Mouse (Mus musculus) heart, adult 11 months (tissue): ENCODE measurements around the gene F2rl1.
"Not testable (repeated sequence)": the region's sequence is repeated elsewhere in the genome, so short reads cannot be mapped to it uniquely, and the experiment has no call there.

Experiments
- DNase-seq: peaks from one replicate; pipeline ENCODE4 v3.0.0; 2022

The F2rl1 gene

DNA sequence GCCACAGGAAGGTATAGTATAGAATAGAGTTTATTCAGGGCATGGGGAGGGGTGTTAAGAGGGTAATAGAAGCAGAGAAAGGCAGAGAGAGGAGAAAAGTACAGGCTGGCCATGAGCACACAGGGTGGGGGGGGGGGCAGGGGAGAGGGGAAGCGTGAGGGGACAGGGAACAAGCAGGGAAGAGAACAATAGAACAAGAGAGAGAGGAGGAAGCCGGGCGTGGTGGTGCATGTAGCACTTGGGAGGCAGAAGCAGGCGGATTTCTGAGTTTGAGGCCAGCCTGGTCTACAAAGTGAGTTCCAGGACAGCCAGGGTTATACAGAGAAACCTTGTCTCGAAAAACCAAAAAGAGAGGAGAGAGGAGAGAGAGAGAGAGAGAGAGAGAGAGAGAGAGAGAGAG, 8.1 kb upstream of the F2rl1 start:
- not testable (repeated sequence) for DNase-seq

DNA sequence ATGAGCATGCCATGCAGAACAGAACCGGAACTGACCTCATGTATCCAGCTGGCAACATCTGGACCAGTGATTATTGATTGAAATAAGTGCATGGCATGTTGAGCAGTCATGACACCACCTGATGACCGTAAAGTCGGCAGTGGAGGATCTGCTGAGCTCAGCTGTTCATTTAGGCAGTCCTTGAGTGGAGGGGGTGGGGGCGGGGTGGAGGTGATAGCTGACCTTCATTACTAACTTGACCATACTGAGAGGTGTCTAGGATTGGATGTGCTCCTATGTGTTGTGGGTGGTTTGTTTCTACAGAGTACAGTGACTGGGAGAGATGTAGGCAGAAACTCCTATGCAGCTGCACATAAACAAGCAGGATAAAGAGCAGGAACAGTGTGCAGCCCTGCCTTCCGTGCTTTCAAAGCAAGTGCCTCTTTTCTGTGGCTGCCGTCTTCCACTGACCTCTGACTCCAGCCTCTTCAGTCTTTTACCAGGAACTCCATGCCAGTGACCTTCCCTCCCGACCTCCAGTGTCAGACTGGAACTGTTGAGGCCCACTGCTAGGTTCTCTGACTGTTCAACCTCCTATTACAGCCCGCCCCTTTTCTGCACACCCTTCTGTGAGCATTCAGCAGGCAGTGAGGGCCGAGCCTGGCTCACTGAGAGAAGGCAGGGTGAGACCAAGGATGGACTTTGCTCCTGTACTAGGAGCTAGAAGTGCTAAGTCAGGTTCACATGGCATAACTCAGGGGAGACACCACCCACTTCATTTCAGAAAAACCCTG, 6.4 kb upstream of the F2rl1 start:
- peak; percentile 87 for DNase-seq

DNA sequence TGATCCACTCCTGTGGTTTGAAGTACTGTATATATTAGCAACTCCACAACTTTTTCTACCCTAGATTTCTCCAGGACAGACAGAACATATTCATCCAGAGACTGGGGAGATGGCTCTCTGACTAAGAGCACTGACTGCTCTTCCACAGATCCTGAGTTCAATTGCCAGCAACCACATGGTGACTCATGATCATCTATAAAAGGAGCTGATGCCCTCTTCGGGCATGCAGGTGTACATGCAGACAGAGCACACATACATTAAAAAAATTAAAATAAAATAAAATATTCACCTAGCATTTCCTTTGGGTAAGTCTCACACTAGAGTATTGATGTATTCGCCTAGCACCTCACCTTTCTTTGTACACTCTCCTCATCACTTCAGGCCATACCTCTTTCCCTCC, 4.2 kb upstream of the F2rl1 start:
- DNase-seq = peak; percentile 64

DNA sequence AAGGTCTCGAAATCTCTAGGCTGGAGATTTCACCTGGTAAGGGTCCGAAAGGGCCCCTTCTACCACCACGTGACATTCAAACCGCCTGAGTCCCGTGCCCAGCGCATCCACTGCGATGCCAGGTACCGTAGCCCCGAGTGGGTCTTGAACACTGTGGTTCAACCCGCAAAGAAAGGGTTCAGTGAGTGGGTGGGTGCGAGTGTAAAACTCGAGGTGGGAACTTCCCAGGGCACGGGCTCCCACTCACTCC, 678 bp downstream of the F2rl1 start:
- no peak for DNase-seq

DNA sequence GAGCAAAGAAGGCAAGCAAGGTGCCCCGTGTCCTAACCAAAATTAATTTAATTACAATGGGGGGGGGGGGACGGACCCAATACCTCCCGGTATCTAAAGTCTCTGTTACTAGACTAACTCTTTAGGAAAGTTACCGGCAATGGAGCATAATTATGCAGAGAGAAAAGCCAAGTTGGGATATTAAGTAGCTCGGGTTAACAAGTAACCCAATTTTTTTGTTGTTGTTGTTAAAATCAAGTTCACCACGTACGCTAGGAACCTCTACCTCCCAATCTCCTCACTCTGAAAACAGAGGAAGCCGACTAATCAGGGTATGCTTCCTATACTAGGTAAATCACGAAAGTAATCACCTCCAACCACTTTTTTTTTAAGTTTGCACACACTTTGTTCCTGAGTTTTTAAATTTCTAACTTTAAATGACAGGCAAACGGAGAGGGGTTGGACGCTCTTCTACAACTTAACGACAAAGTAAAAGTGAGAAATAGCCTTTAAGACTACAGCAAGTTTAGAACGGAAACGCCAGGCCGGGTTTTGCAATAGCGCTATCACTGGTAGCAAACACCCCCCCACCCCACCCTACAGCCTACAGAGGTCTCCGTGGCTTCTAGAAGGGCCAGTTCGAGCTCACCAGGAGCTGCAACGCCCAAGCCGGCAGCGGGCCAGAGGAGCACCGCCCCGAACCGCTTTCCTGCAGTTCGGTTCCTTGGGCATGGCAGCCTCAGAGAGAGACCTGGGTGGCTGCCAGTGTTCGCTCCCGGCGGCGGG, 1.2 kb downstream of the F2rl1 start:
- DNase-seq = peak; percentile 93

DNA sequence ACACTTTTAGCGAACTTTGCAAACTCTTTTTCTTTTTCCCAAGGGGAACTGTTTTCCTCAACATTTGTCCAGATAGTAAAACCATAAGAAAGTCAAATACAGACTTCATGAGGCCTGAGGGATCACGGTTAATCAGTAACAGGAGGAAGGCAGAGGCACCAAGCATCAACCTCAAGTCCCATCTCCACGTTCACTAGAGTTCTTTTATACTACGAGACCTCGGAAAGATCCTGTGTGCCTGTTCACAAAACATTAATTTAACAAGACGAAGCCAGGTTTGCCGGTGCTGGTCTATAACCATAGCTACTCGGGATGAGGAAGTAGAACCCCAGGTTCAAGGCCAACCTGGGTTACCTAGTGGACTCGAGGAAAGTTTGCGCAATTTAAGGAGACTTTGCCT, 2.9 kb downstream of the F2rl1 start:
- DNase-seq = no peak

DNA sequence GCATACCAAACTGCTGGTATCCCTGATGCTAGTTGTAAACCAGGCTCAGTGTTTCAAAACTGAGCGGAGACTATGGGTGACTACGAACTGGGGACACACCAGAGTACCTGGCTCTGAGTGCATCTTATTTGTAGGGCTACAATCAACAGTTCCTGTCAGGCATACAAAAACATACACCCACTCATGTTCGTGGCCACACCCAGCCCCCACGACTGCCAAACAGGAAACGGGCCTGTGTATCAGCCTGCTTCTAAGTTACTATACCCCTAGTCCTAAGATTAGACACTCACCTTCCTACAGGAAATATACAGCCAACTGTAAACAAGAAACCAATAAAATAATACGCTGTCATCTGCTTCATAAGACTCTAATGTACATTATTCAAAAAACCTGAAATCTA, 4.0 kb downstream of the F2rl1 start:
- no peak for DNase-seq

DNA sequence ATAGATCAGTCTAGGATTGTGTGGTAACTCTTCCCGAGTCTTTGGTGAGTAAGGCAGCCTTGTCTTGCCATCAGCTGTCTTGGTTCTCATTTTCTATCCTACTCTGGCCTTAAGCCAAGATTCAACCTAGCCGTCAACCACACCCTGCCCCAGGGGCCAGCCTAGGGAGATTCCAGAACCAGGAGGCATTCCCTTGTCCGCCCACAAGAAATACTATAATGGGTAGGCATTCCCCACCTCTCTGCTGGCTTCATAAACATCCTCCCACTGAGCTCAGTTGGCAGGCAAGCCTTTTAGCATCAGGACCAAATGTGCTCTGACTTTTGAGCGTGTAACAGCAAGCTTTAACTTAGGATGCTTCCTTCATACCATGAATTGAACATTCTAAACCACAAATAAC, 10.3 kb downstream of the F2rl1 start:
- no peak for DNase-seq

DNA sequence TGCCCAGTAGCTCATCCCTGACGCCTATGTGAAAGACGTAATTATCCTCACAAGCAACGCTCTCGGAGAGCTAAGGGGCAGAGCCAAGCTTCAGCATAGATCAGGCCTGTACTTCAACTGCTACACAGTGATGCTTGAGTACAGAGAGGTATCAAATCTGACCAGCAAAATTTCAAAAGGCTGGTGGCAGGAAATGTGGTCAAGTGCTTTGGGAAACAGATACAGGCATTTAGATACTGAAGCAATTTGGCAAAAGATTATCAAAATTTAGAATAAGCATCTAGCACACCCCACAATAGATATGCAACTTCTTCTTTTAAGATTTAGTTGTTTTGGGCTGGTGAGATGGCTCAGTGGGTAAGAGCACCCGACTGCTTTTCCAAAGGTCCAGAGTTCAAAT, 15.0 kb downstream of the F2rl1 start:
- DNase-seq = no peak

DNA sequence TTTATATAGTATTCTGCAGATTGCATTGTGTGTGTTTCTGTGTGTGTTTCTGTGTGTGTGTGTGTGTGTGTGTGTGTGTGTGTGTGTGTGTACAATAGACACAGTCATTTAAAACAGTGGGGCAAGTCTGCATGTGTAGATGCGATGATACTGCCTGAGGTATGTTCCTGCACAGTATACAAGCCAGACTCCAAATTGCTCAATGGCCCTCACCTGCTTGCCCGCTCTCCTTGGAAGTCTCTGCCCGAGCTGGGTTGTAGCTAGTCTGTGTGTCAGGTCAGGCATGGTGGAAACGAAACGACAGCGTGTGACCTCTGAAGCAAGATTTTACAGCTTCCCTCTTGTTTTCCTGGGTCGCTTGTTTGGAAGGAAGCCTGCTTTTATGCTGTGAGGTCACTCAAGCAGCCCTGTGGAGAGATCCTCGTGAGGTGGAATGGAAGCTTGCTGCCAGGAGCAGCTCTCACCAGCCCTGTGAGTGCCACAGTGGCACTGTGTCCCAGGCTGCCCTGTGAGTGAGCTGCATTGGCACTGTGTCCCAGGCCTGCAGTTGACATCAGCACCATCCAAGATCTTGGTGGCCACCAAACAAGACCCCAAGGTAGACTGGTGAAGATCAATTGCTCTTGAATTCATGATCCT, 21.6 kb downstream of the F2rl1 start:
- DNase-seq = no peak

DNA sequence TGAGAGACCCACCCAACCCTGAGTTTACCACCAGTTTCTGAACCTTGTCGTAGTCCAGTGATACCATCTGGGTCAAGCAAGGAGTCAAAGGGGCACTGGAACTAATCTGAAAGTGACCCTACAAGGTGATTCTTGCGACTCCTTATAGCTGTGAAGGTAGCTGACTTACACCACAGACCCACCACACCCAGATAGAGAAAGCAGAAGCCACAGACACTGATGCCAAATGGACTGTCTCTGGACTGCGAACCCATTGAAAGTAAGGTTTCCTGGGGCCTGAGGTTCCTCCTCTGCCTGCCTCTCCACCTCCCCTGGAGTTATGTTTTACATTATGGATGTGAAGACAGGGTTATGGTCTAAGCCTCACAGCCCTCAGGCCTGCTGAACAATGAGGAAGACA, 28.4 kb downstream of the F2rl1 start:
- no peak for DNase-seq

DNA sequence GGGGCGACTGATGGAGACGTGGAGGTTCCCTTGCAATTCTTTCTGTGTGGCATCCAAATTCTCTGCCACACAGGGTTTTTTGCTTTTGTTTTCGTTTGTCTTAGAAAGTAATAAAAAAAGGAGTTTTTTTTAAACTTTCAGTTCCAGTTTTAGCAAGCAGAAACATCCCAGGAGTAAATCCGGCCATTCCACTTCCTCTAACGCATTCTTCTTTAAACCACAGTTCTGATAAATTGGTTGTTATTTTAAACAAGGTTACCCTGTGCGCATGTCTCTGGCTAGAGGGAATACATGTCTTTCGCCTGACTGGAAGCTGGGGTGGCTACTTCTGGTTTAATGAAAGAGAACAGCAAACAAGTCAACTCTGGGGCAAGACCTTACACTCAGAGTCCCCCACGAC, 30.2 kb downstream of the F2rl1 start:
- no peak for DNase-seq

DNA sequence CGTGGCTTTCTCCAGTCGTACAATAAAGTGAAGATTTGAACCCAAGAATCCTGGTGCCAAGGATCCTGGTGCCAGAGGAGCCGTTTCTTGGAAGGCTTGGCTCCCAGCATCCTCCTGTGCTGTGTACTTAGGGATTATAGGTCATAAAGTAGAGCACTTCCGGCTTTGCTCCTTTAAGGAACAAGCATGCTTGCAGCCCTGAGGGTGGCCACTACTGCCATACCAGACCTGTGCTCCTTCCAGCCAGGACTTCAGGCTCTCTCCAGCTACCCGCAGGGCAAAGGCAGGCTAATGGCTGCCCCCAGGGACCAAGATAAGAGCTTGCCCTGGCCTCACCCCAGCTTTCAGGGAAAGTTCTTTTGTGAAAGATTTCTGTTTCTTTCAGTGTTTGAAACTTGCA, 31.7 kb downstream of the F2rl1 start:
- no peak for DNase-seq

DNA sequence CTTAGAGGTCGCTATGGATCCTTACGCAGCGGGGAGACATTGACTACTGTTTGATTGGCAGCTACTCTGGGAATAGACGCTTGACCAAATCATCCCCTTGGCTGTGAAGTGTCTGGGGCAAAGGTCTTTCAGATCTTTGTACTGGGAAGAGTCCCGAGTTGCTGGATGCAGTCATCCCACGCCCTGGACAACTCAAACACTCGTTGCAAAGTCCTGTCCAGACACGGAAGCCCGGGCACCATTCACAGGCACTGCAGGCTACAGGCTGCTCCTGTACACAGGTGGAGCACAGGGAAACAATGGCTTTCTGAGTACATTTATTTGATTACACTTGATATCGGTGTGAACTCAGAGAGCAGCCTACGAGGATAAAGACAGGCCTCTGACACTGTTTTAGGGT, 33.7 kb downstream of the F2rl1 start:
- no peak for DNase-seq

DNA sequence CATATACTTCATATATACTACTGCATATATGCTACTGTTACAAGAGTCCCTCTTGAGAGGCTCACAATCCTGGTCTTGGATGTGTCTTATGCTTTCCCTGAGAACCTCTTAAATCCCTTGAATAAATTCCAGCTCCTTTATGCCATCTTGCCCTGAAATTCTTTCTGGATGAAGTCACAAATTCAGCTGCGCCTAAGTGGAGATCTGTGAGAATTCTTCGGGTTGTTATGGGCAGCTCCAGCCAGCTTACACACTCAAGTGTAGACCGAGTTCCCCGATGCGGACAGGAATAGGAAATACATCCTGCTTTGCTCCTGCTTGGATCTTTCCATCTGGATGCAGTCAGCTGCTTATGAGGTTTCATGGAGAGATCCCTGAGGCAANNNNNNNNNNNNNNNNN, 40.4 kb downstream of the F2rl1 start:
- DNase-seq = no peak

DNA sequence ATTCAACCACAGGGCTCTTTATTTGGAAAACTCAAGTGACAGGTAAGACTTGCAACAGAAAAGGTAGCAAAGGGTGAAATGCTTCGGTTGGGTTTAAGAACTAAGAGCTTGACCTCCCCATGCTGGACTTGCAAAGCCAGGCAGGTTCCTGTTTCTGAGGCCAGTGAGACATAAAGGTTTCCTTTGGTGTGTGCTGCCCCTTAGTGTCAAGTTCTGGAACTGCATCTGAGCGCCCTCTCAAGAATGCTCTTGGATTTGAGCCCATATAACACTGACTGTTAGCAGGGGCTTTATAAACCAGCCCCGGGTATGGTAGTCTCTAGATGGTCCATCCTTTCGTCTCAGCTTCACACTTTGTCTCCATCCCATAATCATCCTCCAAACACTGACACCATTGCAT, 43.6 kb downstream of the F2rl1 start:
- DNase-seq = peak; percentile 93

DNA sequence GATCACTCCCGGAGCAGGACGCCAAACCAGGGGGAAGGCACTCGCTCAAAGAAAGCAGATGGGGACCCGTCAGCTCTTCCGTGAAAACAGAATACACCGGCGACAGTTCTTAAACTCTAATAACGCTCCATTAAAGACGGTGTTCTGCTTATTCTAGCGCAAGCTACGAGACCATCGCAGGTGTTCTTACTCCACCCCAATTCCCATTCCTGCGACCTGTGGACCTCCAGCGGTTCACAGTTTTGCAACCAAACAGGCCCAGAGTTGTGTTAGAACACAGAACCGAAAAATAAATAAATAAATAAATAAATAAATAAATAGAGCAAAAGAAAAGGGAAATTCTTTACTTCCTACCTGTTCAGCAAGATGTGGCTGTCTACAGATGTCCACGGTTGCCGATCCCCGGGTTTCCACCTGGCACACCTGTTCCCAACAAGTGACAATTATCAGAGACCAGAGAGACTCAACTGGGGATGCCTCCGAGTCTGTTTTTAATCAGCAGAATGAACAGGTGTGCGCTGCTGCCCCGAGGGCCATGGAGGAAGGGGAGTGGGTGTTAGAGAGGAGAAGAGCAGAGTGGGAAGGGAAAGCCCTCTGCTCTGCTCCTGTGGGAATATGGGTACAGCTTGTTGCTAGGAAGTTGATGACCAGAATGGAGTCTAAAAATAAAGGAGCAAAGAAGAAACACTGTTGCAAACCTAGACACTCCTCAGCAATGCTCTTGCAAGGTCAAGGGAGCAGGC, 46.2 kb downstream of the F2rl1 start, which contains the start of gene S100z:
S100z (minus strand) TSS at position 51 of the 743 bp plus-strand sequence.
- no peak for DNase-seq

DNA sequence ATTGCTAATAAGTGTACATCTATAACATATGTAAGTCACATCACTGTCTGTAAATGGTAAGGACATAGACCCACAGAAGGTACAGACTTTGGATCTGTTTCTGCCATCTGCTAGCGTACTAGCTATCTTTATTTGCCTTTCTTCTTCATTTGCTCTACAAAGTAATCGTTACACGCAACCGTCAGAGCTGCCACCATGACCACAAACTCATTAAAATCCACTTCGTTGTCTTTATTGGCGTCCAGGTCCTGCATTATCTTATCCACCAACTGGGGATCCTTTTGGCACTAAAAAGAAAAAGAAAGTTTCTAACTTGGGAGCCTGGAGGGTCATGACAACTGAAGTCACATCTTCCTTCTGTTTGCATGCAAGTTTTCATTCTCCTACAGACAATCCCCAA, 47.9 kb downstream of the F2rl1 start:
- no peak for DNase-seq

DNA sequence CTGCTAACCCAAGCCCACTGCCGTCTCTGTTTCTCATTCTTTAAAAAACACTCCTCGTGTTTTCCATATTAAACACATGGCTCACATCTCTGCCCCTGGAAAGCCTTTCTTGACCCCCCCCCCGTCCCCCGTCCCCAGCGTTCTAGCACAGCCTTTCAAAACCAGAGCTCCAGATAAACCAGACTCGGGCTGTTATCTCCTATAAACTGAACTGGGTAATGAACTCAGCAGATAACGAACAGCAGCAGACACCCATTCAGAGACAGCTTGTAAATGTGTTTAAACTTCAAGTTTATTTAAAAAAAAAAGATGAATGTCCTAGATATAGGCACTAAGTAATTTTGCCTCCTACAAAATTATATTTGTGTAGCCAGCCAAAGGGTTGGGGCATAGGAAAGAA, 49.9 kb downstream of the F2rl1 start:
- DNase-seq = no peak

DNA sequence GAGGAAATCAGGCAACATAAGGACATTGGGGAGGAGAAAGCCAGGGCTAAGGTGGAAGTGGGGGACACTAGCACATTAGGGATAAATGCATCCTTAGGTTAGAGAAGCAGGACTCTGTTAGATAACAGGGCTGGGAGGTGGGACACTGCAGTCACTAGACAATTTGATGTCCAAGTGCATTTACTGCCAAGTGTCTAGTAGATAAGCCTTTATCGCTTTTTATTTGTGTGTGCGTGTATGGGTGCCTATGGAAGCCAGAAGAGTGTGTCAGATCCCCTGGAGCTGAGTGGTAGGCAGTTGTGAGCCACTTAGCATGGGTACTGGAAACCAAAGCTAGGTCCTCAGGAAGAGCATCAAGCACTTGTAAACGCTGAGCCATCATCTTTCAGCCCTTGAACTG, 50.7 kb downstream of the F2rl1 start:
- DNase-seq = peak; percentile 55

DNA sequence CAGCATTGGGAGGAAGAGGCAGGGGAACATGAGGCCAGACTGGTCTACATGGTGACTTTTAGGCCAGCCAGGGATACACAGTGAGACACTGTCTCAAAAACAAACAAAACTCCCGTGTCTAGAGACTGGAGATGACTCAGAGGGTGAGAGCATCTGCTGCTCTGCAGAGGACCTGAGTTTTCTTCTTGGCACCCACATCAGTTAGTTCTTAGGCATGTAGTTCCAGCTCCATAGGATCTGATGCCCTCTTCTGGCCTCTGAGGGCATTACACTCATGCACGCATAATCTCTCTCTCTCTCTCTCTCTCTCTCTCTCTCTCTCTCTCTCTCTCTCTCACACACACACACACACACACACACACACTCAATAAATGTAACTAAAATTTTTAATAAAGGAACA, 54.1 kb downstream of the F2rl1 start:
- peak; percentile 46 for DNase-seq
